Mouse (Mus musculus) heart, adult 2 months (tissue): ENCODE results near the gene Phkb. TPM values are rescaled to one million over a fixed set of nuclear protein-coding genes. Genes with fewer than 3 reads are reported as not detected.

Experiments used
- DNase-seq, 2 experiments: peaks; one replicate each; pipeline ENCODE4 v3.0.0; 2021
- H3K27ac ChIP-seq: fragments of 200-600 bp; 2 replicates; pipeline ENCODE4 v1.8.1; 2022
- H3K27me3 ChIP-seq: fragments of 200-500 bp; 2 replicates; pipeline ENCODE4 v1.6.1; 2012; ENCODE audit warnings: mild to moderate bottlenecking, low read length, inconsistent platforms, mixed read lengths; ENCODE audit not compliant: control insufficient read depth, insufficient read depth
- H3K36me3 ChIP-seq: fragments of 200-500 bp; 2 replicates; pipeline ENCODE4 v1.6.1; 2012; ENCODE audit warnings: low read length, inconsistent platforms; ENCODE audit not compliant: control insufficient read depth, insufficient read depth
- H3K4me1 ChIP-seq: fragments of 200-500 bp; 2 replicates; pipeline ENCODE4 v1.6.1; 2011; ENCODE audit warnings: low read length; ENCODE audit not compliant: control insufficient read depth, insufficient read depth
- H3K4me3 ChIP-seq: fragments of 200-600 bp; 2 replicates; pipeline ENCODE4 v1.8.1; 2022
- H3K79me2 ChIP-seq: fragments of 200-500 bp; replicated peaks from 2 replicates; pipeline ENCODE4 v1.6.1; 2012; ENCODE audit warnings: mild to moderate bottlenecking, inconsistent platforms, low read length, moderate library complexity, mixed read lengths; ENCODE audit not compliant: control insufficient read depth, insufficient read depth
- H3K9ac ChIP-seq: fragments of 200-500 bp; 2 replicates; pipeline ENCODE4 v1.6.1; 2012; ENCODE audit warnings: low read depth, mild to moderate bottlenecking, control low read depth, inconsistent platforms, low read length, mixed read lengths
- CTCF ChIP-seq: fragments of 200-600 bp; IDR thresholded peaks from 2 replicates; pipeline ENCODE4 v1.8.1; 2022; ENCODE audit warnings: antibody characterized with exemption, mild to moderate bottlenecking, moderate library complexity
- EP300 ChIP-seq: fragments of 200-500 bp; IDR thresholded peaks from 2 replicates; pipeline ENCODE4 v1.6.1; 2011; ENCODE audit warnings: low read depth, low read length, control low read depth; ENCODE audit not compliant: insufficient read depth
- POLR2A ChIP-seq: fragments of 200-500 bp; IDR thresholded peaks from 2 replicates; pipeline ENCODE4 v1.6.1; 2011; ENCODE audit warnings: mild to moderate bottlenecking, low read depth, low read length, control low read depth; ENCODE audit not compliant: insufficient read depth
- WGBS: fragments of 180-500 bp; shearing (Covaris S2); methylation state at CpG from one replicate; pipeline ENCODE4 v1.1.7; 2018; 5-methylcytosine and 5-hydroxymethylcytosine counted together
- intact Hi-C: fragments of 180-260 bp; cut with DNase I; formaldehyde crosslinking; loops from one replicate; pipeline ENCODE4 v1.15.1; 2025
- polyA plus RNA-seq: library from polyadenylated mRNA; depleted of rRNA; stranded (reverse); fragments of >200 nt; gene quantifications from 2 replicates; pipeline ENCODE4 v1.2.3, GENCODE M21; 2012
- total RNA-seq, 2 experiments: library from RNA; stranded (reverse); gene quantifications; 2 replicates each; pipeline ENCODE4 v1.2.3; 2021

The Phkb gene
- total and polyA plus RNA-seq, 3 experiments = 12.7 to 61.3 (median 48.0) TPM

- WGBS = 36% methylated on average over 6 of the region's 6 CpGs
- no peak overlapping the region for H3K27ac ChIP-seq
- TF ChIP-seq CTCF (no peak), POLR2A (no peak), EP300 (no peak)
- intact Hi-C loops = no loop called here
- no peaks in the 10 kb centered on the region for H3K36me3 ChIP-seq
- DNase-seq = no peak
- H3K4me3 ChIP-seq = no peak overlapping the region
- H3K27me3 ChIP-seq = no peaks in the 10 kb centered on the region
- H3K79me2 ChIP-seq = no peaks in the 10 kb centered on the region
- H3K9ac ChIP-seq = no peak overlapping the region
- H3K4me1 ChIP-seq = peaks cover 1% of the 10 kb centered on the region; the same call in 1 of the 2 replicates
Observed at GRCm38 (mm10) chr8:86028646-86029312, 188.0 kb downstream of the Phkb start.

GRCm38 (mm10) chr8:86029451-86029850, 188.7 kb downstream of the Phkb start:
- Histone ChIP-seq H3K79me2 (no peaks in the 10 kb centered on the region), H3K4me1 (peaks cover 1% of the 10 kb centered on the region; the same call in 1 of the 2 replicates), H3K27ac (no peak overlapping the region), H3K27me3 (no peaks in the 10 kb centered on the region), H3K9ac (no peak overlapping the region), H3K36me3 (no peaks in the 10 kb centered on the region), H3K4me3 (no peak overlapping the region)
- no peak for TF ChIP-seq POLR2A
- TF ChIP-seq CTCF = no peak
- no peak for TF ChIP-seq EP300
- WGBS = 93% methylated on average over 7 of the region's 7 CpGs
- no peak for DNase-seq
- intact Hi-C loops = no loop called here

- WGBS = 64% methylated on average over 6 of the region's 6 CpGs
- DNase-seq = no peak
- intact Hi-C loops = no loop called here
- Histone ChIP-seq H3K4me1 (no peaks in the 10 kb centered on the region), H3K79me2 (no peaks in the 10 kb centered on the region), H3K27me3 (no peaks in the 10 kb centered on the region), H3K27ac (no peak overlapping the region), H3K9ac (no peak overlapping the region), H3K36me3 (no peaks in the 10 kb centered on the region), H3K4me3 (no peak overlapping the region)
- no peak for TF ChIP-seq CTCF
- TF ChIP-seq POLR2A = no peak
- TF ChIP-seq EP300 = no peak
Observed at GRCm38 (mm10) chr8:86034662-86035365, 194.1 kb downstream of the Phkb start.

GRCm38 (mm10) chr8:86035371-86035770, 194.6 kb downstream of the Phkb start:
- no peak overlapping the region for H3K9ac ChIP-seq
- no peaks in the 10 kb centered on the region for H3K79me2 ChIP-seq
- no peaks in the 10 kb centered on the region for H3K36me3 ChIP-seq
- 92% methylated on average over 4 of the region's 4 CpGs for WGBS
- no peak for DNase-seq
- H3K4me1 ChIP-seq = no peaks in the 10 kb centered on the region
- no peak overlapping the region for H3K4me3 ChIP-seq
- intact Hi-C loops = no loop called here
- no peak for TF ChIP-seq EP300
- no peak for TF ChIP-seq POLR2A
- TF ChIP-seq CTCF = no peak
- H3K27ac ChIP-seq = no peak overlapping the region
- H3K27me3 ChIP-seq = no peaks in the 10 kb centered on the region

- Histone ChIP-seq H3K4me3 (no peak overlapping the region), H3K79me2 (no peaks in the 10 kb centered on the region), H3K9ac (no peak overlapping the region), H3K4me1 (no peaks in the 10 kb centered on the region), H3K36me3 (no peaks in the 10 kb centered on the region), H3K27me3 (no peaks in the 10 kb centered on the region), H3K27ac (no peak overlapping the region)
- TF ChIP-seq POLR2A (no peak), EP300 (no peak), CTCF (no peak)
- 84% methylated on average over 3 of the region's 3 CpGs for WGBS
- DNase-seq = no peak
- intact Hi-C loops = no loop called here
Observed at GRCm38 (mm10) chr8:86038462-86038861, 197.7 kb downstream of the Phkb start.

- WGBS = 54% methylated on average over 2 of the region's 2 CpGs
- no peak overlapping the region for H3K27ac ChIP-seq
- DNase-seq = no peak
- no peaks in the 10 kb centered on the region for H3K79me2 ChIP-seq
- no peaks in the 10 kb centered on the region for H3K27me3 ChIP-seq
- H3K36me3 ChIP-seq = no peaks in the 10 kb centered on the region
- no peak overlapping the region for H3K9ac ChIP-seq
- H3K4me3 ChIP-seq = no peak overlapping the region
- intact Hi-C loops = no loop called here
- H3K4me1 ChIP-seq = no peaks in the 10 kb centered on the region
- TF ChIP-seq CTCF (no peak), POLR2A (no peak), EP300 (no peak)
Observed at GRCm38 (mm10) chr8:86042049-86042448, 201.3 kb downstream of the Phkb start.
